In the genomic region with DNA sequence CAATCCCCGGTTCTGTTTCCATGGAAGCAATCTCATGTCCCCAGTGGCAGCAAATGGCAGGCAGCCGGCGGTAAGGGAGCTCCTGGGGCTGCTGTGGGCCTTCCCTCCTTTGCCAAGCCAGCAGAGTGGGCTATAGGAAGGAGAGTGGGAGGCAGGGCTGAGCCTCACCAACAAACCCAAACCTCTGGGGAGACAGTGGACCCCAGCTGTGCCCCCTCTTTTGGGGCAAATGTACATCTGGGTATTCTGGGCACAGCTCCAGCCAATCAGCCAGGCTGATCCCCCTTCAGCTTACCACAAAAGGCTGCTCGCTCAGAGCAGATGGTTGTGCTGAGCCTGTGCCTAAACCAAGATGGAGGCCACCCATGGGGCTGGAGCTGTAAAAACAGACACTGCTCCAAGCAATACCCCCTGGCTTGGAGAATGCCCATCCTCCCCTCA, we compare ENCODE assay signal across 7 mouse cellular contexts.
DNase-seq lines count a peak whose midpoint lies in the region; ATAC-seq and TF ChIP-seq lines count a peak whose summit lies in the region.

No protein-coding gene starts in this region.

- H3K4me3 ChIP-seq in cerebellum, adult 2 months (replicated peaks; ENCODE audit: insufficient read depth, low read depth, low read length), result no peak overlapping the region

- no peak for ATAC-seq in megakaryocyte, adult 5-6 weeks (ENCODE audit: poor library complexity, severe bottlenecking)

- H3K27ac ChIP-seq in cerebellum, adult 2 months (ENCODE audit: insufficient read depth, low read length), result no peak overlapping the region

- no peaks in the 10 kb centered on the region; the same call in 1 of the 2 replicates for H3K4me1 ChIP-seq in cerebellum, adult 2 months (ENCODE audit: control insufficient read depth, insufficient read depth, low read length)

- TF ChIP-seq CTCF in cerebellum, adult 2 months (IDR thresholded peaks at IDR 0.05; ENCODE audit: borderline replicate concordance, insufficient read depth, low read depth, low read length), result no peak

- intact Hi-C loops in gastrocnemius, postnatal 36 days (cut with DNase I), result no loop called here

- peak; percentile 39 for DNase-seq in right cerebral cortex, postnatal 4 days
- no peak for DNase-seq in right cerebral cortex, postnatal 25 days
- peak; percentile 19 to 38 for DNase-seq in gastrocnemius, postnatal 36 days
- peak; percentile 64 to 67 for DNase-seq in layer of hippocampus, postnatal 14 days (ENCODE audit: low spot score in 2 of 2)
- no peak for DNase-seq in cerebellum, adult 2 months
- DNase-seq in urinary bladder, adult 2 months (ENCODE audit: low spot score), result no peak

- TF ChIP-seq POLR2A in cerebellum, adult 2 months (IDR thresholded peaks at IDR 0.05; ENCODE audit: borderline replicate concordance, insufficient read depth, low read length), result no peak

- WGBS in cerebellum, adult 2 months, result 4% methylated on average over 4 of the region's 4 CpGs

- H3K27me3 ChIP-seq in cerebellum, adult 2 months (ENCODE audit: control insufficient read depth, insufficient read depth, low read length), result no peaks in the 10 kb centered on the region; the same call in 1 of the 2 replicates

Comparison
In these comparisons a context has a peak if more than half of its experiments do, and no peak if none do; other contexts are left out.
1. DNase-seq: peak in right cerebral cortex, postnatal 4 days (single experiment), gastrocnemius, postnatal 36 days (2 of 2) and layer of hippocampus, postnatal 14 days (2 of 2); none in right cerebral cortex, postnatal 25 days (single experiment), cerebellum, adult 2 months (0 of 2) and urinary bladder, adult 2 months (single experiment).